Mouse (Mus musculus) ES-Bruce4 (cell line): ENCODE data around the gene Trip12.

Experiments used
- CTCF ChIP-seq: IDR thresholded peaks from one replicate; pipeline ENCODE4 v1.8.1; 2011; ENCODE audit warnings: low read depth, low read length
- EP300 ChIP-seq: IDR thresholded peaks from 2 replicates; pipeline ENCODE4 v1.6.1; 2011; ENCODE audit warnings: low read depth, low read length; ENCODE audit not compliant: insufficient read depth
- POLR2A ChIP-seq: IDR thresholded peaks from one replicate; pipeline ENCODE4 v1.8.1; 2011; ENCODE audit warnings: low read length; ENCODE audit not compliant: insufficient read depth

- TF ChIP-seq CTCF (peak; percentile 45), EP300 (no peak), POLR2A (no peak)
Measured at GRCm38 (mm10) chr1:84697136-84697535, 143.2 kb downstream of the Trip12 start.
